Mouse (Mus musculus): Measurements from ENCODE around the gene Fbxl14.

The Fbxl14 gene

DNA sequence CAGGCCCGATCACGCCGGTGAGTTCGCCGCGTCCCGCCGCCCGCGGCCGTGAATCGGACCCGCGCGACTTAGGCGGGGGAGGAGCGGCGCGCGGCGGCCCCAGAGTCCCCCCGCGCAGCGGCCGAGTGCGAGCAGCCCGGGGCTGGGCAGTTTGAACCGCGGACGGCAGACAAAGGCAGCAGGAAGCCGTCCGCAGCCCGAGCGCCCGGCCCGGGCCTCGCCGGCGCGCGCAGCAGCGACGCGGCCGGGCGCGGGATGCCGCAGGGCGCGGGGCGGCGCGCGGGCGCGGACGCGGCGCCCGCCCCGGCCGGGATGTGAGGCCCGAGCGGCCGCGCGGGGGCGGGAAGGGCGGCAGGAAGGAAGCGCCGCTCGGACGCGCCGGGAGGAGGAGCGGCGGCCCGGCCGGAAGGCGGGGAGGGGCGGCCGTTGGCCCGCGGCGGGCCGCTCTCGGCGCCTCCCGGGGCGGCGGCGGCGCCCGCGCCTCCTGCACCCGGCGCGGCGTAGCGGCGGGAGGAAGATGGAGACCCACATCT lies at the start of gene Fbxl14:
Gene Fbxl14, plus strand, starts transcription at position 326 of the 533 bp plus-strand sequence.
- peak; percentile 61 to 79 for DNase-seq

DNA sequence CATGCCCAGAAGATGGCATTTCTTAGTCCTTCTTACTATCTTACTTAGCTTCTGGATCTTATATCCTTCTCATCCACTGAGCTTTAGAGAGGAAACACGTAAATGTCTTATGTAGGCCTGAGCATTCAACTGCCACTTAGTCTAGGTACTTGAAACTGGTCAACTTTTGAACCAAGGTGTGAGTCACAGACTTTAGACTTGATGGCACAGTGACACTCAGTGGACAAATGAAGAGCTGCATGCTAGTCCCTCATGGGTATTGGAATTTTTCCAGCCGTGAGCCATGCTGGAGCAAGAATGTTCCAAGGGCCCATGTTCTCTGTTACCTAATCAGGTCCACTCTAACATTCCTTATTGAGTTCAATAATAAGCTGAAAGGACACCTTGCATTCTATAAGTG lies 49.0 kb upstream of the Fbxl14 start:
- DNase-seq: peak; percentile 73 to 74

DNA sequence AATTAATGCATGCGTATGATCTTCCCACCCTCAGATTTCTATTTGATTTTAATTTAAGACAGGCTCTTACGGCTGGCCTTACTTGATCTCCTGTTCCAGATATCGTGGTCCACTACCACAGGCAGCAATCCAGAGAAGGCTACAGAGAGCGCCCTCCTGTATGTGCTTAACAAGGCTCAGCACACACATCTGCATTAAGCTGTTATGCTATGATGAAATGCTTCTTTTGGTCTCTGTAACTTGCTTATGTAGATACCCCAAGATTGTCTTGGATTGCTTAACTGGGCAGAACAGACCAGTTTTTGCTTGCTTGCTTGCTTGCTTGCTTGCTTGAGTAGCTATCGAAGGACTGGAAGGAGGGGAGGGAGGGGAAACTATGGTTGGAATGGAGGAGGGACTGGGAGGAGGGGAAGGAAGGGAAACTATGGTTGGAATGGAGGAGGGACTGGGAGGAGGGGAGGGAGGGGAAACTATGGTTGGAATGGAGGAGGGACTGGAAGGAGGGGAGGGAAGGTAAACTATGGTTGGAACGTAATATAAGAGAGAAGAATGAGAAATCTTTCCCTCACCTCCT lies 47.6 kb upstream of the Fbxl14 start:
- no peak for DNase-seq

DNA sequence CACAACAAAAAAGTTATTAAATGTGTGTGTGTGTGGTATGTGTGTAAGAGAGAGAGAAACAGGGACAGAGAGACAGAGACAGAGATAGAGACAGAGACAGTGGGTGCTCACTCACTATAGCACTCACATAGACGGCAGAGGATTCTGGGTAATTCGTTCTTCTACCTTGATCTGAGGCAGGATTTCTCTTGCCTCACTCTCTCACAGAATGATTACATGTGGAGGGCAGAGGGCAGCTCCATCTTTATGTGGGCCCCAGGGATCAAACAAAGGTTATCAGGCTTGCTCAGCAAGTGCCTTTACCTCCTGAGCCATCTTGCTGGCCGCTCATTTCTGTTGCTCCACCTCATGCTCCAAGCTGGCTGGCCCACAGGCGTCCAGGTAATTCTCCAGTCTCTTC lies 45.1 kb upstream of the Fbxl14 start:
- no peak for DNase-seq

DNA sequence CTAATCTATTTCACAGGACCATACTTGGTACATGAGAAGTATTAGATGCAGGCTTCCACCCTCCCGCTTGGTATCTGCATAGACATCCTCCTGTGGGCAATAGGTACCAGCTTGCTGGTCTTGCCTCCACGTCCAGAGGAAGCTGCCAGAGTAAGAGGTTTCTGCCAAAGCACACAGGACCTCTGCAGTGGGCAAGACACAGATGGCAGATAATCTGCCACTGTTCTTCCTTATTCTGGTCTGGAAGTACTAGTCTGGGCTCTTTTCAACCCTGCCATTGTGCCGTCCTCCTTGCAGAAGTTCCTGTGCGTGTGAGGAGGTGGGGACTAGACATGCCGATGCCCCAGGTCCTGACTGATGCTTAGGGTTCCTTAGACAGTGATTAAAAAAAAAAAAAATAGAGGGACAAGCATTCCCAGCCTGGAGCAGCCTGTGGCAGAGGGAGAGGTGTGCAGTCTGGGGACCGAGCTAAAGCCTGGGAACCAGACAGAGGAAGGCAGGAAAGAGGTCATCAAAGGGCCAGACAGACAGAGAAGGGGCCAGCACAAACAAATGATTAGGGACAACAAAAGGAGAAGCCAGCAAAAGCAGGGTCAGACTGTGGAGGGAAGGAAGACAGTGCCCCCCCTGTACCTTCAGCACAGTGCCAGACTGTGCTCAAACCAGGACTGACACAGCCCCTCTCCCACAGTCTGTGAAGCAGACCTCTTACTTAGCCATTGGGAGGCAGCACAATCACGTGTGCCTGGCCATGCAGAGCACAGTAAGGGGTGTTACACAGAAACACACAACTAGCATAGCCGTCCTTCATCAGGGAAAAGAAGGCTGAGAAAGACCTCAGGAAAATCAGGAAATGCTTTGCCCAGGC lies 41.3 kb upstream of the Fbxl14 start:
- DNase-seq: peak in 1 of 2 experiments; percentile 35

DNA sequence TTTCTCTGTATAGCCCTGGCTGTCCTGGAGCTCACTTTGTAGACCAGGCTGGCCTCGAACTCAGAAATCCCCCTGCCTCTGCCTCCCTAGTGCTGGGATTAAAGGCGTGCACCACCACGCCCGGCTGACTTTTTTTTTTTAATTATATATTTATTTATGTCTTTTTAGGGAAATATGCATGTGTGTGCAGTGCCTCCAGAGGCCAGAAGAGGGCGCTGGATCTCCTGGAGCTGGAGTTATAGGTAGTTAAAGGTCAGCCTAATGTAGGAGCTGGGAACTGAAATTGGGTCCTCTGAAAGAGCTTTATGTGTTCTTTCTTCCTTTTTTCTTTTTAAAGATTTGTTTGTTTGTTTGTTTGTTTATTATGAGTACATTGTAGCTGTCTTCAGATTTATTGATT lies 36.7 kb upstream of the Fbxl14 start:
- peak in 1 of 2 experiments; percentile 35 for DNase-seq

DNA sequence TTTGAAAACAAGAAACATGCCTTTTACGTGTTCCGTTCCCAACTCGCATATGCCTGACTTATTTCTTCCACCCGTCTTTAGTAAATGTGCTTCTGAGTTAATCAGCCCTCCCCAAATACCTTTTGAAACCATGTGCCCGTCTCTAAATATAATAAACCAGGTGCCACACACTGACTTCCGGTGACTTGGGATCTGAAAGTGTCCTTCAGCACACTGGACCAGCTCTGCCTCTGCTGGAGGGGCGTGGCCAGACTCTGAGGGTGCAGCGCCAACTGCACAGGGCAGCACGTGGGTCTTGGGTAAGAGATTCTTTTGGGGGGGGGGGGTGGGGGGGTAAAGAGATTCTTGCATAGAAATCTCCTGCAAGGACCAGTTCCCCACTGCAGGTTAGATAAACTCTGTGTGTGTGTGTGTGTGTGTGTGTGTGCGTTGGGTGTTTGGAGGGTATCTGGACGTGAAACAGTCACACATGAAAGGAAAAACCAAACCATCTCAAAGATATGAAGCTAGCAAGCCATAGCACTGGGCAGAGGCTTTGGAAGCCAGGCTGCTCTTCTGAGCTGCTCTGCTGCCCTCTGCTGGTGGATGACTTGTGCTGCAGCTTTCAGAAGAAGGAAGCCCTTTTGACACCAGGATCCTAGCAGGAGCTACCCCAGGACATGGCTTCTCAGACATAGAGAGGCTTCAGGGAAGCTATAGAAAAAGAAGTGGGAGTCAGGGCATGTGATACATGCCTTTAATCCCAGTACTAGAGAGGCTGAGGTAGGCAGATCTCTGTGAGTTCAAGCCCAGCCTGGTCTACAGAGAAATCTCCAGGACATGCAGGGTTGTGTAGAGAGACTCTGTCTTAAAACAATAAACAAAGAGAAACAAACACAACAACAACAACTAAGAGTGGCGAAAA lies 35.5 kb upstream of the Fbxl14 start:
- DNase-seq: peak; percentile 86 to 90

DNA sequence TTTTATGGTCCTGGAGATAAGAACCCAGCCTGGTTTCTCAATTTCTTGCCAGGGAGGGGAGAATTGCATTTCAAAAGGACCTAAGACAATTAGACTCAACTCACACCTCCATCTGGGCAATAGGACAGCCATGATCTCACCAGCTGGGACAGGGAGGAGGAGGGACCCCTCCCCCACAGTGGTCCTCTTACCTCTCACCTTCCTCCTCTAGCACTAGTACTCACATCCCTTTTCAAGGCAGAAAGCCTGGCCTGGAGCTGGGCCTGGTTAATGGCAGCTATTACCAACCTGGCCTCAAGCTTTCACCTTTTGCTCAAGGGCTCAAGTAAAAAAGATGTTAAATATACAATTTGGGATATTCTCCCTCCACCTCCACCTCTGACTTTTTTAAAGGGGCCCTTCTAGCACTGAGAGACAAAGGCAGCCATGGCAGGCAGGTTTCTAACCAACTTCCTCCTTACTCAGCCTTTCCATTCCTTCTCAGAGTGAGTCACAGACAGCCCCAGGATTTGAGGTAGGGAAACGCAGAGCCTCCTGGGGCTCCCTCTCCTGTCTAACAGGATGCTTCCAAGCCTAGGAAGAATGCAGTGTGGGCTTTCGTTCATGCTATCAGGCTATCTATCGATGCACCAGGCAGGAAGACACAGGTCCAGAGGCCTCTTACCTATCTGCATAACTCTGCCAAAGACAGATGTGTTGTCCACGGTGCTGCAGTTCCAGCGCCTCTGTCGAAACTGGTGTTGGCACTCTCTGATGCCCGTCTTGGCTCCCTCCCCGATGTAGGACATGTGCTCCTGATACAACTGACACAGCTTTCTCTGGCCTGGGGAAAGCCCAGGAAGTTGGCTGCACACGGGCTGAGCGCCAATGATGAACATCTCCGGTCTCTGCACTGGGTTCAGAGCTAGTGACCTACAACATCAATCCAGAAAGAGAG lies 33.5 kb upstream of the Fbxl14 start:
- no peak for DNase-seq

DNA sequence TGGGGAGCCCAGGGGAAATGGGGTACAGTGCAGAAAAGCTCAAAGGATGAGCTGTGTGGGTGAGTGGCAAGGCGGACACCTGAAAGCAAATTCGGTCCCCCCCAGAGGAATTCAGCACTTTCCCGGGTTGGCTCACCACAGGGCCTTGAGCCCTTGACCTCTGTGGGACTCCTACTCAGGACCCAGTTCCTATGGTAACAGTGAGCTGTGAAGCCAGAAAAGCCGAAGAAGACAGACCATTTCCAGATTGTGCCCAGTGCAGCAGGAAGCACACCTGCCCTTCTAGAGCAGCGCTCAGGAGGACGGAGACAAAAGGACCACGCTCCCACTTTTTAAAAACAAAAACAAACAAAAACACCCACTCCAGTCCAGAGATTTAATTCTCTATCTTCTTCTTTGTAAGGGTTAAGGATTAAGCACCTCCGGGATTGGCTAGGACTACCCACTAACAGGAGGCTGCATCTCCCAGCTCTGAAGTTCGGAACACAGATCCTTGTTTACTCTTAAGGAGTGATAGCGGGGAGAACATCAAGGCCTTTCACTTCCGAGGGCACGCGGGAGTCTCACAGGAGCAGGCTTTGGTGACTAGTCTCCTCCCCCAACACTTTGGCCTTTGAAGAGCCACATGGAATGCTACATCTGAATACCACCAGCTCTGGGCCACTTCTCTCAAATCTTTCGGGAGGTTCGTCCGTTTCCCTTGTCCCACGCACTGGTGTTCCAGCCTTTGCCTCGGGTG lies 31.0 kb upstream of the Fbxl14 start:
- peak in 1 of 2 experiments; percentile 62 for DNase-seq

DNA sequence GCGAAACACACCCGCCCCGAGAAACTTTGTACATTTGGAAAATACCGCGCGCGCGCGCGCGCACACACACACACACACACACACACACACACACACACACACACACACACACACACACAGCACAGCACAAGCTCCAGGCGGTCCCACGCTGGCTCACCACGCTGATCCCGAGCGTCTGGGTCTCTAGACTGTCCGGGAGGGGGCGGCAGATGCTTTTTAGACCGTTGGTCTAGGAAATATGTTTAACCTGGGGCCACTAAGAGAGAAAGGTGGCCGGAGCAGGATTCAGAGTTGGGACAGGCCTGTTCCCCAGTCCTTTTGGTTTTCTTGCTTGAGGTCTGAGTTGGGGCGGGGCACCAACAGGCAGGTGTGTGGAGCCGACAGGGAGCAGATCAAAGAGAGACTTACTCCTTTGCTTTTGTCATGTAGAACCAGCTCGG lies 30.4 kb upstream of the Fbxl14 start:
- DNase-seq: peak; percentile 85 to 89

DNA sequence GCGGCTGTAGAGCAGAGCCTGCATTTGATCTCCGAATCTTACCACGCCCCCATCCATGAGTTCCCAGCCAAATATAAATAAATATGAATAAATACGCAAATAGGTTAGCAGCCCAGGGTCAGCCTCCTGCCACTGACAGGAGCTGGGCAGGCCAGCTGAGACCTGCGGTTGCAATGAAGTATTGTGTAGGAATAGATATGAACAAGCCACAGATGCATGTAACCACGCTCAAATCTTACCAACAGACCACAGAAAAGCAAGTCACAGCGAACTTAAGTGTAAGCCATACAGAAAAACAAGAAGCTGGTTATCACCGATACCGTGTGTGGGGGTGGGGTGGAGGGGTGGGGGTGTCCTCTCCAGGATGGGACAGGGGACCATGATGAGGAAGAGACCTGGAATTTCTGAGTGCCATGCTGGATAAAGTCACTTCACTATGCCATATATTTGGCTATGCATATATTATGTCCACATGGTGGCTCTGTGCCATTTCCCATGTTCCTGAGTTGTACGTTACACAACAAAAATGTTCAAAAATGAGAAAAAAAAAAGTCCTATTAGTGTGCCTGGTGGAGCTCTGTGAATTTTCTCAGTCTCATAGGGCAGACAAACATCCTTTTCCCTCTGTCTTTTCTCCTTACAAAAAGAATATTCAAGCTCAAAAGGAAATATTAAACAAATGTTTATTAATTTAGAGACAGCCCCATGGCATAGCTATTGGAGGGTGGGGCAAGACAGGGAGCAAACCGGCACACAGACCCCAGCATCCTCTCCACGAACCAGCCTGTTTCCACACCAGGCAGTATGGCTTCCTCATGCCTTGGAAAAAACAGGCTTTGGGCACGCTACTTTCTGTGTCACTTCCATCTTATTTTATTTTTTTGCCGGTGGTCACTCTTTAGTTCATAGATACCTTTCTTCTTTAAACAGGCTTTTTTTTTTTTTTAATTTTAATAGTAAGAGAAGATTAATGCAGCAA lies 28.2 kb upstream of the Fbxl14 start:
- DNase-seq: no peak

DNA sequence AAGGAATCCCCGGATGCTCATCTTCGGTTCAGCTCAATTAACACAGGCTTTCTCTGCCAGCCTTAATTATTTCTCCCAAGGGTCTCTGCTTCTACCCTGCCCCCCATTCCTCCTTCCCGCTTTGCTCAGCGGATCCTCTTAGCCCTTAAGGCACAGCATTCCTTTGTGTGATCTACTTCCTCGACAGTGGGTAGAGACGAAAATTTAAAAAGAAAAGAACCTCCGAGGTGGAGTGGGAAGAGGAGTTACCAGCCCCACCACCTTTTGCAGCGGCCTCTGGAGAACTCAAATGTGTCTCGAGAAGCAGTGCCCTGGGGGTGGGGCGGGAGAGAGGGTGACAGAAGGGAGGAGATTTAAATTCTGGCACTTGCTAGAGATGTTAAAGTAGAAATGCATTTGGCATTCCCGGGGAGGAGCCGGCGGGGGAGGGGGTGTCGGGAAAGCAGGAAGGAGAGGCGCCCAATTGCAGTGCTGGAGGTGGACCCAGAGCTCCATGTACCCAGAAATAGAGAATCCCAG lies 27.4 kb upstream of the Fbxl14 start:
- DNase-seq: peak; percentile 82 to 88

DNA sequence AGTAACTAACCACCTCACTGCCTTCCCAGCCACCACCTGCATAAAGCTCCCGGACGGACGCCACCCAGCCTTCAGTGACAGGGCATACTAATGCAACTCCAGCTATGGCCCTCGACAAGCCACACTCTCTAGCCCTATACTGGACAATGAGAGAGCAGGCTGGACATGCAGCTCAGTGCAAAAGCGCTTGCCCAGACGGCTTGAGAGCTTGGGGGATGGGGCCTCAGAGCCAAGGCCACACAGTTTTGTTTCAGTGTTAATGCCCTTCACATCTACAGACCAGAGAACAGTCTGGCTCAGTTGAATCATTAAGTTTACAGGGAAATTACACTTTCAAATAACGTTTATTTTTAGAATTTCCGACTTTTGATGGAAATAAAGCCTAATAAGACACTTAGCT lies 21.3 kb upstream of the Fbxl14 start:
- DNase-seq: no peak

DNA sequence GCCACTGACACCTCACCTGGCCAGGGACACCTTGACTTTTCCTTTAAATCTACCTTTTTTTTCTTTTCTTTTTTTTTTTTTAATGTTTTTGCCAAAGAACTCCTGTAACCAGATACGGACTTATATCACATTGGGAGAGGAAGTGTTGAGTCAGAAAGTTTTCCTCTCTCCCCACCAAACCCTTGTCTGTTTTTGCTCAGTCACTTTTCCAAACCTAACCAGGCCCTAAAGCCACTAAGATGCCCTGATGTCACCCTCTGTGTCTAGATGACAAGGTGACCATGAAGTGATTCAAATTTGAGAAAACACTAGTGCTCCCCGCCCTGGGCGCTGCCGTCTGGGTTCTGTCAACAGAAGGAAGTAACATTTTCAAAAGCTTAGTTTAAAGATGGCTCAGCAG lies 20.4 kb upstream of the Fbxl14 start:
- no peak for DNase-seq

DNA sequence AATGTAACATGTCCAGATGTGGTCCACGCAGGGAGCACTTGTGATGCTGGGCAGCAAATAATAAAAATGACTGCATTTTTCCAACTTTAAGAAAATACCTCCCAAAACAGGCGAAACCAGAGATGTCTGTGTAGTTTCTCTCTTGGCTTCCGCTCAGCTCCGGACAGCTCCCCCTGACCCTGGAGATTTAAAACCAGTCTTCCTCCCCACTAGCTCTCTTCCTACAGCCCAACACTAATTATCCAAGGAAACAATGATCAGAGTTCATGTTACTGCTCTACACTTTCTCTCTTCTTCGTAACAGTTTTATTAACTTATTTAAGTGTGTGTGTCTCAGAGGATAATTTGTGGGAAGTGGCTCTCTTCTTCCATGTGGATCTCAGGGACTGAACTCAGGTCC lies 19.1 kb upstream of the Fbxl14 start:
- no peak for DNase-seq

DNA sequence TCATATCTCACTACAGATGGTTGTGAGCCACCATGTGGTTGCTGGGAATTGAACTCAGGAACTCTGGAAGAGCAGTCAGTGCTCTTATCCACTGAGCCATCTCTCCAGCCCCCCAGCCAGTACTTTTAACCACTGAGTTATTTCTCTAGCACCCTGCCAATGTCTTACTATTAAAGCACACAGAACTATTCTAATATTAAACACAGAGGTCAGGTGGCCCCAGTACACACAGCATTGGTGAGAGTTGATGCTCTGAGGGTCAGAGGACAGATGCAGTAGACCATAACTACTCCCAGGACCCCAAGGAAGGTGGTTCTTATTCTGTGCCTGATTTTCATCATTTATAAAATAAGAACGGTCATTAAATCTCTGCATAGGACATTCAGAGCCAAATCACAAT lies 13.3 kb upstream of the Fbxl14 start:
- no peak for DNase-seq

DNA sequence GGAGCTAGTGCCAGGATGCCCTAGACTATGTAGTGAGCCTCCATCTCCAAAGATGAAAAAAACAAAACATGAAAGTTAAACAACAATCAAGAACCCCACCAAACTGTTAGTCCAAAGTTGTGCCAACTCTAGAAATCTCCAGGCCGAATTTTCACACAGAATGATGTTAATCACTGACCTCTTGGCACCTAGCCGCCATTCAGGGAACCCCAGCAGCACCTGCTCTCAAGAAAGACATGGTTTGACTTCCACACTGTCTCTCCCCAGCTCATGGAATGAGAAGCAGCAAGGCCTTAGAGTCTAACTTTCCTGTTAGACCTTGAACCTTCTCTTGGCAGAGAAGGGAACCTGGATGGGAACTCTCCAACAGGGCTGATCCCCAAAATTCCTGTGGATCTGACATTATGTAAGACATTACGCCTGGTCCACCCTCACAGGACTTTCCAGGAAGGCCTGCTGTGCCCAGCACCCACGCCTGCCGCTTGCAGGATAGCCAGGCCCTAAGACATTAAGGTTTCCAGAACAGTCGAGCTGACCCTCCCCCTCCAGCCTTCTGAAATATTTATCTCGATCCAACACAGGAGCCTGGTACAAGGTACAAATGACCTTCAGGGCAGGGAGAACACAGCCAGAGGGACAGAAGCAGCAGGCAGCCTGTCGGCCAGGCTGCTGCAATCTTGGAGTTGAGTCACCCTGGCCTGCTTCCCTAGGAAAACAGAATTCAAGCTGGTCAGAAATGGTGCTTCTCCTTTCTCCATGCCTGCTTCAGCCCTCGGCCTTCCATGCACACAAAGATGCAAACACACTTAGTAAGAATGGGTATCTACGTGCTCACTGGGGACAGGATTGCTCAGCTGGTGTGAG lies 12.3 kb upstream of the Fbxl14 start:
- peak in 1 of 2 experiments; percentile 47 for DNase-seq

DNA sequence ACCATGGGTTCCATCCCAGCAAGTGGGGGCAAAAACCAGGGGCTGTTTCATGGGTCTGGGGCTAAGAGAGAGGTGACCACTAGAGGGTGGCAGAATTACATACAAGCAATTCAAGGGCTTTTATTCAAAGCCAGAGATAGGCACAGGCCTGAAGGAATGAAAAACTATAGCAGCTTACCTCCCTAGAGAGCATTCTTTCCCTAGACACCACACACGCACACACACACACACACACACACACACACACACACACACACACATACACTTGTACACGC lies 11.7 kb upstream of the Fbxl14 start:
- no peak for DNase-seq

DNA sequence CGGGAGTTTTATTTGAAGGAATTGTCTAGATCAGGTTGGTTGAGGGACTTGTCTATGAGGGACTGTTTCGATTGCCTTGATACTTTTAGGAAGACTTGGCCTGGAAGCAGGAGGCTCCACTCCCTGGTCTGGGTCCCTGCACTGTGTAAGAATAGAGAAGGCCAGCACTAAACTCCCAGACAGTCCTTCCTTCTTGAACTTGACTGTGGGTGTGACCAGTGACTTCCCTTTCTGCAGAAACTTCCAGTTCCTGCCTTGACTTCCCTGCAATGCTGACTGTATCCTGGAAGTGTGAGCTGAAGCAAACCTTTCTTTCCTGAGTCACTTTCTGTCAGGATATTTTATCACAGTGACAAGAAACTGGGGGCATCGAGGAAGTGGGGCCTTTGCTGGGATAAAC lies 8.7 kb upstream of the Fbxl14 start:
- no peak for DNase-seq
